ENCODE assay signal across 8 mouse cellular contexts in genomic region chr14:45690520-45691246, GRCm38 (mm10). TPM values are rescaled to one million over a fixed set of nuclear protein-coding genes. Genes with fewer than 3 reads are reported as not detected.
DNase-seq lines count a peak whose midpoint lies in the region; ATAC-seq and TF ChIP-seq lines count a peak whose summit lies in the region.

No protein-coding gene starts in this region.

- 1% methylated on average over 16 of the region's 16 CpGs for WGBS in heart, embryonic 14.5 days
- WGBS in liver, embryonic 12.5 days (ENCODE audit: insufficient replicate concordance) = 2% methylated on average over 15 of the region's 16 CpGs
- WGBS in stomach, postnatal 0 days = under 1% methylated on average over 16 of the region's 16 CpGs

- peak overlapping the region; percentile 68 for H3K9ac ChIP-seq in heart, embryonic 14.5 days (ENCODE audit: low read length)
- H3K9ac ChIP-seq in liver, embryonic 12.5 days = peak overlapping the region; percentile 45; the same call in 1 of the 2 replicates
- H3K9ac ChIP-seq in stomach, postnatal 0 days (ENCODE audit: low read length) = peak overlapping the region; percentile 53

- TF ChIP-seq EP300 in stomach, postnatal 0 days (optimal IDR thresholded peaks at IDR 0.05) = no peak

- no peaks in the 10 kb centered on the region; the same call in 1 of the 2 replicates for H3K27me3 ChIP-seq in erythroblast, embryonic 14.5 days (ENCODE audit: control insufficient read depth)
- H3K27me3 ChIP-seq in heart, embryonic 14.5 days (ENCODE audit: control insufficient read depth, insufficient read depth, low read length) = no peaks in the 10 kb centered on the region
- H3K27me3 ChIP-seq in liver, embryonic 12.5 days (replicated peaks) = peaks cover 7% of the 10 kb centered on the region; the same call in 1 of the 2 replicates
- no peaks in the 10 kb centered on the region for H3K27me3 ChIP-seq in stomach, postnatal 0 days (ENCODE audit: control insufficient read depth, insufficient read depth, low read length)

- ATAC-seq in CD4-positive, CD25-positive, alpha-beta regulatory T cell, adult 4 months = peak; percentile 71
- no peak for ATAC-seq in heart, embryonic 14.5 days (ENCODE audit: insufficient number of reproducible peaks, insufficient read depth, low FRiP score, low read depth)
- ATAC-seq in liver, embryonic 12.5 days = no peak
- ATAC-seq in stomach, postnatal 0 days (ENCODE audit: low FRiP score, low TSS enrichment) = peak; percentile 71

- peak overlapping the region; percentile 34 for H3K4me3 ChIP-seq in erythroblast, embryonic 14.5 days (replicated peaks)
- peak overlapping the region; percentile 52 to 53 for H3K4me3 ChIP-seq in heart, embryonic 14.5 days (ENCODE audit: control insufficient read depth in 1 of 2, insufficient read depth in 1 of 2, low read depth in 1 of 2, low read length in 2 of 2)
- peak overlapping the region; percentile 48 for H3K4me3 ChIP-seq in liver, embryonic 12.5 days
- H3K4me3 ChIP-seq in stomach, postnatal 0 days (ENCODE audit: low read depth, low read length) = peak overlapping the region; percentile 39

- peak; percentile 80 for TF ChIP-seq CTCF in stomach, postnatal 0 days (IDR thresholded peaks at IDR 0.05; ENCODE audit: low read depth)

- H3K4me1 ChIP-seq in erythroblast, embryonic 14.5 days (ENCODE audit: control insufficient read depth) = peaks cover 4% of the 10 kb centered on the region
- H3K4me1 ChIP-seq in heart, embryonic 14.5 days (ENCODE audit: control insufficient read depth in 2 of 2, insufficient read depth in 2 of 2, low read length in 2 of 2) = peaks cover 0 to 2% of the 10 kb centered on the region in 2 experiments; a peak in 1 of 4 replicates
- H3K4me1 ChIP-seq in liver, embryonic 12.5 days = 0 out of 2 replicates have a peak, but pooled peaks cover 4% of the 10 kb centered on the region
- H3K4me1 ChIP-seq in stomach, postnatal 0 days (replicated peaks; ENCODE audit: control insufficient read depth, insufficient read depth) = no peaks in the 10 kb centered on the region

- H3K27ac ChIP-seq in heart, embryonic 14.5 days (replicated peaks in 1 of 2; ENCODE audit: control insufficient read depth in 1 of 2, insufficient read depth in 1 of 2, low read depth in 2 of 2, low read length in 2 of 2) = no peak overlapping the region
- H3K27ac ChIP-seq in liver, embryonic 12.5 days = no peak overlapping the region
- H3K27ac ChIP-seq in stomach, postnatal 0 days (replicated peaks) = no peak overlapping the region

- DNase-seq in brain, embryonic 18.5 days (ENCODE audit: low read depth, low spot score) = peak; percentile 34
- peak; percentile 65 for DNase-seq in kidney, postnatal 10 days
- DNase-seq in natural killer cell, adult 2 months (ENCODE audit: low spot score in 2 of 2) = peak; percentile 7 to 31
- DNase-seq in stomach, postnatal 0 days (ENCODE audit: low spot score) = peak; percentile 42

- H3K4me2 ChIP-seq in heart, embryonic 14.5 days (ENCODE audit: low read length) = peak overlapping the region; percentile 68
- peak overlapping the region; percentile 63 for H3K4me2 ChIP-seq in liver, embryonic 12.5 days
- H3K4me2 ChIP-seq in stomach, postnatal 0 days (replicated peaks; ENCODE audit: low read depth) = peak overlapping the region; percentile 52

- H3K9me3 ChIP-seq in erythroblast, embryonic 14.5 days (ENCODE audit: control insufficient read depth, low read length) = no peaks in the 10 kb centered on the region
- H3K9me3 ChIP-seq in heart, embryonic 14.5 days (ENCODE audit: control insufficient read depth, low read length) = no peaks in the 10 kb centered on the region
- no peaks in the 10 kb centered on the region for H3K9me3 ChIP-seq in liver, embryonic 12.5 days (replicated peaks)
- H3K9me3 ChIP-seq in stomach, postnatal 0 days (ENCODE audit: control insufficient read depth, low read length) = no peaks in the 10 kb centered on the region

- no peaks in the 10 kb centered on the region for H3K36me3 ChIP-seq in erythroblast, embryonic 14.5 days (ENCODE audit: control insufficient read depth)
- no peaks in the 10 kb centered on the region for H3K36me3 ChIP-seq in heart, embryonic 14.5 days (ENCODE audit: control insufficient read depth, insufficient read depth, low read length)
- H3K36me3 ChIP-seq in liver, embryonic 12.5 days = no peaks in the 10 kb centered on the region
- H3K36me3 ChIP-seq in stomach, postnatal 0 days (ENCODE audit: control insufficient read depth, insufficient read depth, low read length) = no peaks in the 10 kb centered on the region

RNA-seq across cellular contexts. Expression of gene Ddhd1, which starts 32.7 kb away (rescaled TPM):
- 10 to 100 TPM in 1 of 2 experiments, 1 to 10 TPM in 1; 8.5 to 16.3 TPM for polyA plus RNA-seq in CD4-positive, CD25-positive, alpha-beta regulatory T cell, adult 4 months (2017; shearing (Covaris generic))
- polyA plus RNA-seq in erythroblast, embryonic 14.5 days (2012) = 0.93 and 1.0 TPM in 2 replicates
- polyA plus RNA-seq in heart, embryonic 14.5 days (2014; fragmentation: Nextera tagmentation; extraction: Ambion mirVana) = 12.7 and 13.8 TPM in 2 replicates
- polyA plus RNA-seq in liver, embryonic 12.5 days (2016; fragmentation: Nextera tagmentation; extraction: Ambion mirVana) = 12.5 and 14.0 TPM in 2 replicates
- 4.4 and 4.5 TPM in 2 replicates for polyA plus RNA-seq in stomach, postnatal 0 days (2015; fragmentation: Nextera tagmentation; extraction: Ambion mirVana)

Comparison
In these comparisons a context has a peak if more than half of its experiments do, and no peak if none do; other contexts are left out.
1. ATAC-seq: peak in CD4-positive, CD25-positive, alpha-beta regulatory T cell, adult 4 months (single experiment) and stomach, postnatal 0 days (single experiment); none in heart, embryonic 14.5 days (single experiment) and liver, embryonic 12.5 days (single experiment).
2. Peak in every context shown above with its lines, with median percentiles within 50 percentile points of each other: DNase-seq, H3K4me3 ChIP-seq, H3K4me2 ChIP-seq and H3K9ac ChIP-seq.